Mouse (Mus musculus) intestine, embryonic 16.5 days (tissue): ENCODE results near the gene Magi2. TPM values are rescaled to one million over a fixed set of nuclear protein-coding genes. Genes with fewer than 3 reads are reported as not detected.

Source experiments
- ATAC-seq: fragments of 200-750 bp; cut with Nextera tagmentation; 2 replicates; pipeline ENCODE4 v1.8.0; 2017; ENCODE audit warnings: moderate TSS enrichment, moderate library complexity
- H3K27ac ChIP-seq: fragments of 300-500 bp; sonication (generic); 2 replicates; pipeline ENCODE4 v1.5.1; 2014; ENCODE audit warnings: mild to moderate bottlenecking, low read length
- H3K27me3 ChIP-seq: fragments of 300-500 bp; sonication (generic); replicated peaks from 2 replicates; pipeline ENCODE4 v1.6.1; 2014; ENCODE audit warnings: low read length, control low read depth, mixed read lengths; ENCODE audit not compliant: control insufficient read depth, insufficient read depth
- H3K36me3 ChIP-seq: fragments of 300-500 bp; sonication (generic); 2 replicates; pipeline ENCODE4 v1.6.1; 2014; ENCODE audit warnings: low read length, control low read depth; ENCODE audit not compliant: control insufficient read depth, insufficient read depth
- H3K4me1 ChIP-seq: fragments of 300-500 bp; sonication (generic); 2 replicates; pipeline ENCODE4 v1.6.1; 2014; ENCODE audit warnings: low read length, control low read depth, mixed read lengths; ENCODE audit not compliant: control insufficient read depth, insufficient read depth
- H3K4me2 ChIP-seq: fragments of 300-500 bp; sonication (generic); 2 replicates; pipeline ENCODE4 v1.6.1; 2014; ENCODE audit warnings: low read depth, low read length, control low read depth
- H3K4me3 ChIP-seq: fragments of 300-500 bp; sonication (generic); 2 replicates; pipeline ENCODE4 v1.5.1; 2014; ENCODE audit warnings: mild to moderate bottlenecking, low read length
- H3K9ac ChIP-seq: fragments of 300-500 bp; sonication (generic); 2 replicates; pipeline ENCODE4 v1.6.1; 2014; ENCODE audit warnings: low read depth, low read length
- H3K9me3 ChIP-seq: fragments of 300-500 bp; sonication (generic); 2 replicates; pipeline ENCODE4 v1.6.1; 2016; ENCODE audit warnings: low read length, control low read depth; ENCODE audit not compliant: control insufficient read depth
- WGBS: fragments of 180-500 bp; shearing (Covaris S2); extraction: QIAGEN DNeasy Blood & Tissue Kit; methylation state at CpG from one replicate; pipeline ENCODE4 v1.1.7; 2014; 5-methylcytosine and 5-hydroxymethylcytosine counted together
- polyA plus RNA-seq: library from polyadenylated mRNA; unstranded; fragments of >200 nt; fragmentation: Nextera tagmentation; extraction: Ambion mirVana; gene quantifications from 2 replicates; pipeline ENCODE4 v1.2.1, GENCODE M21; 2015

Gene Magi2
- polyA plus RNA-seq, 1 experiment from 2014 or later, result 3.0 TPM

- Histone ChIP-seq H3K27me3 (no peaks in the 10 kb centered on the region), H3K4me3 (no peak overlapping the region), H3K4me2 (no peak overlapping the region), H3K9ac (no peak overlapping the region), H3K36me3 (no peaks in the 10 kb centered on the region), H3K27ac (no peak overlapping the region), H3K4me1 (no peaks in the 10 kb centered on the region), H3K9me3 (no peaks in the 10 kb centered on the region)
- WGBS, result 52% methylated on average over 11 of the region's 11 CpGs
- no peak for ATAC-seq
Observed at GRCm38 (mm10) chr5:20653425-20654185, 1426.8 kb downstream of the Magi2 start.

- Histone ChIP-seq H3K9me3 (no peaks in the 10 kb centered on the region), H3K27me3 (no peaks in the 10 kb centered on the region), H3K4me2 (no peak overlapping the region), H3K4me1 (no peaks in the 10 kb centered on the region), H3K9ac (no peak overlapping the region), H3K27ac (no peak overlapping the region), H3K36me3 (no peaks in the 10 kb centered on the region), H3K4me3 (no peak overlapping the region)
- no peak for ATAC-seq
- WGBS, result 64% methylated on average over 10 of the region's 10 CpGs
Observed at GRCm38 (mm10) chr5:20654766-20655472, 1428.1 kb downstream of the Magi2 start.

- Histone ChIP-seq H3K27ac (no peak overlapping the region), H3K4me3 (no peak overlapping the region), H3K9ac (no peak overlapping the region), H3K27me3 (no peaks in the 10 kb centered on the region), H3K4me1 (no peaks in the 10 kb centered on the region), H3K36me3 (no peaks in the 10 kb centered on the region), H3K4me2 (no peak overlapping the region), H3K9me3 (no peaks in the 10 kb centered on the region)
- WGBS, result 79% methylated on average over 5 of the region's 5 CpGs
- ATAC-seq, result no peak
Observed at GRCm38 (mm10) chr5:20657056-20657455, 1430.2 kb downstream of the Magi2 start.

DNA sequence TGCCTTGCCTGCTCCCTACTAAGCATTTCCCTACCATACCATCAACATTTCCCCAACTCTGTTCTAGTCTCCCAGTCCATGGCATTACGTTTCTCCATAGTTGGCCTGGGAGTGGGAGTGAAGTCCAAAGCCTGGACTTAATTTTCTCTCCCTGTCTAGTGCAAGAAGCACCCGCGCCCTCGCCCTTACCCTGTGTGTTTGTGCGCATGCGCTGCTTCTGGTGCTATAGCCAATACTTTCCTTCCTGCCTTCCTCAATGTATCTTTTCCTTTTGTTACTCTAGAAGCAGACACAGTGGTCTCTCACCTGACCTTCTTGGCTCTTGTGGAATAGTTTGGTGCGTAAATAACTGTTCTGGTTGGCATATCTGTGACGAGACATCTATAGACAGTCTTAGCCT is 1440.8 kb downstream of the Magi2 start:
- H3K4me1 ChIP-seq, result no peaks in the 10 kb centered on the region
- H3K27me3 ChIP-seq, result no peaks in the 10 kb centered on the region
- WGBS, result 92% methylated on average over 8 of the region's 8 CpGs
- H3K4me2 ChIP-seq, result no peak overlapping the region
- H3K36me3 ChIP-seq, result no peaks in the 10 kb centered on the region
- no peak overlapping the region for H3K9ac ChIP-seq
- ATAC-seq, result no peak
- H3K4me3 ChIP-seq, result no peak overlapping the region
- no peaks in the 10 kb centered on the region for H3K9me3 ChIP-seq
- no peak overlapping the region for H3K27ac ChIP-seq

DNA sequence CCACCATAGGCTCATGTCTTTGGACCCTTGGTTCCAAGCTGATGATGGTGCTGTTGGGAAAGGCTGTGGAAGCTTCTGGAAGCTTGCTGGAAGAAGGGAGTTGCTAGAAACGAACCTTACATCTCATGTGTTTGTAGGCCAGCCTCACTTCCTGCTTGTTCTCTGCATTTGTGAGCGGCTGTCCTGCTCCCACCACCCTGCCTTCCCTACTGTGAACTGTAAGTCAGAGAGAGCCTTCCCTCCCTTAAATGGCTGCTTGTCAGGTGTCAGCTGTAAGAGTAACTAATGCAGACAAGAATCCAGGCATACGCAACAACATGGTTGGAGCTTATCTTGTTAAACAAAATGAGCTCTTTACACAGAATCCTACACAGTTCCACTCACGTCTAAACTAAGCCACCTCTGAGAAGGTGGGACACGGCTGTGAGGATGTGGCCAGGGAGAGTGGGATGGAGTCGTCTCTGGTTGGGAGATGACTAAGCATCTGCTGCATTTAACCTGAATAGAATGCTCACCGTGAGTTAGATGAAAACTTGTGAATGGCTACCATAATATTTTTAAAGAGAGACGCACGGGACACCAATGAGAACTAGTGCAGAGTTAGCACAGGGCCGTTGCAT is 1442.0 kb downstream of the Magi2 start:
- no peak overlapping the region for H3K4me3 ChIP-seq
- no peak for ATAC-seq
- 84% methylated on average over 10 of the region's 10 CpGs for WGBS

GRCm38 (mm10) chr5:20669456-20669855 is 1442.6 kb downstream of the Magi2 start:
- 88% methylated on average over 5 of the region's 5 CpGs for WGBS
- no peaks in the 10 kb centered on the region for H3K27me3 ChIP-seq

More for the DNA sequence above, 1442.0 kb downstream of the Magi2 start:
- Histone ChIP-seq H3K36me3 (no peaks in the 10 kb centered on the region), H3K27ac (no peak overlapping the region), H3K27me3 (no peaks in the 10 kb centered on the region), H3K9me3 (no peaks in the 10 kb centered on the region), H3K4me2 (no peak overlapping the region), H3K9ac (no peak overlapping the region), H3K4me1 (no peaks in the 10 kb centered on the region)

DNA sequence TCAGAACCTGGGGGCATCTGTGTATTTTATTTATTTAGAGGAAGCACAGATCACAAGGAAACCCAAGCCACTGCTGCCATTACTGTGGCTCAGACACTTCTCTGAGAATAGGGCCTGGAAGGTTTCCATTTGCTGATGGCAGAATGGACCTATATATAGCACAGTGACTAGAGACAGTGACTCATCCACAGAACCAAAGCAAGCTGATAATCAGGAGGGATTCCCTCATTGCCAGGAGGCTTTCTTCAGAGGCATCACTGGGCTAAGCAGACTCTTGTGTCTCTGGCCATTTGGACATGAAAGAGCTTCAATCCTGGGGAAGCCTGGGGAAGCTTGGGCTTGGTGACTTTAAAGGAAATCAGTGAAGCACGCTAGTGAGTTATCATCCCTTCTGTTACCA is 1445.0 kb downstream of the Magi2 start:
- Histone ChIP-seq H3K9ac (no peak overlapping the region), H3K27ac (no peak overlapping the region), H3K4me3 (no peak overlapping the region), H3K36me3 (no peaks in the 10 kb centered on the region), H3K4me1 (peaks cover 5% of the 10 kb centered on the region), H3K27me3 (no peaks in the 10 kb centered on the region), H3K4me2 (no peak overlapping the region), H3K9me3 (no peaks in the 10 kb centered on the region)
- 47% methylated on average over 1 of the region's 1 CpGs for WGBS
- no peak for ATAC-seq

More at GRCm38 (mm10) chr5:20669456-20669855, 1442.6 kb downstream of the Magi2 start:
- H3K4me1 ChIP-seq, result no peaks in the 10 kb centered on the region
- H3K27ac ChIP-seq, result no peak overlapping the region
- no peak overlapping the region for H3K9ac ChIP-seq
- ATAC-seq, result no peak
- no peak overlapping the region for H3K4me2 ChIP-seq
- no peaks in the 10 kb centered on the region for H3K36me3 ChIP-seq
- no peaks in the 10 kb centered on the region for H3K9me3 ChIP-seq
- H3K4me3 ChIP-seq, result no peak overlapping the region

DNA sequence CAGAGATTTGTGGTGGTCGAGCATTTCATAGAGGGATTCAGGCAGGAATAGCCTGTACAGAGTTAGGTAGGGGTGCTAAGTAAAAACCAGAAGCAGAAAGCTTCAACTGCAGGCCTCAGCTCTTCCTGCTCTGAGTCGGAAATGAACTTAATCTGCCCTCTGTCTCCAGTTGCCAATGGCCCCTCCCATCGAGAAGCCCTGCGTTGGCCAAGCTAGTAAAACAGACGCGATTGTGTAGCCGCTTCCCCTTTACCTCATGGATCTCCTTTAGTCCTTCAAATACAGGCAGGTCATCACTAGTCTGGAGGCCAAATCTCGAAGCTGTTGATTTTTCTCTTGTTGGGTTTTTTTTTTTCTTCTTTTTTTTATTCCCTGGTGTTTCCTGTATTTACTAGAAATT is 1447.7 kb downstream of the Magi2 start:
- no peak overlapping the region for H3K27ac ChIP-seq
- ATAC-seq, result no peak
- no peak overlapping the region for H3K4me2 ChIP-seq
- peaks cover 5% of the 10 kb centered on the region for H3K4me1 ChIP-seq
- whole genome bisulfite sequencing, result 66% methylated on average over 8 of the region's 8 CpGs
- H3K27me3 ChIP-seq, result no peaks in the 10 kb centered on the region
- H3K36me3 ChIP-seq, result no peaks in the 10 kb centered on the region
- no peak overlapping the region for H3K9ac ChIP-seq
- H3K4me3 ChIP-seq, result no peak overlapping the region
- H3K9me3 ChIP-seq, result no peaks in the 10 kb centered on the region

DNA sequence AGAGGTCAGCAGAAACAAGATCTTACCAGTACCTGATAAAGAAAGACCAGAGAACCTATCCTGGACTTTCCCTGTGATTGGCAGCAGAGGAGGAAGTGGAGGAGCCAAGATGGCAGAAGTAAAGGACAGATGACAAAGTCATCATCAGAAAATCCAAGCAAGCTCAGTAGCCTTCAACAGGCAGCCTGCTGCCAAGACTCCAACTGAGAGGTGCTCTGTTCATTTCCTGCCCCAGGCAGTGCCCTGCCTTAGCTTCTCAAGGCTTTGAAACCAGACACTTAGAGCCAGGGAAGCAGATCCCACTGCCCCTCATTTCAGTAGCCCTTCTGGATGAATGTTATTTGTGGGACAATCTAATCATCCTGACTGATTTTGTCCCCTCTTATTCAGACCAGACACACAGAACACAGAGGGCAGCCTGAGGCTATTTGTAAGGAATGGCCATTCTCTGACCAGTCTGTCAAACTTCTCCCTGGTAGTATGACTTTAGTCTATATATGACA is 1448.4 kb downstream of the Magi2 start:
- H3K27me3 ChIP-seq, result no peaks in the 10 kb centered on the region
- H3K9me3 ChIP-seq, result no peaks in the 10 kb centered on the region
- H3K27ac ChIP-seq, result no peak overlapping the region
- H3K9ac ChIP-seq, result no peak overlapping the region
- H3K4me2 ChIP-seq, result no peak overlapping the region
- H3K4me1 ChIP-seq, result peaks cover 5% of the 10 kb centered on the region
- no peak for ATAC-seq
- no peak overlapping the region for H3K4me3 ChIP-seq
- no peaks in the 10 kb centered on the region for H3K36me3 ChIP-seq
